Mouse (Mus musculus): Measurements from ENCODE around the gene Ly6g5c.

DNA sequence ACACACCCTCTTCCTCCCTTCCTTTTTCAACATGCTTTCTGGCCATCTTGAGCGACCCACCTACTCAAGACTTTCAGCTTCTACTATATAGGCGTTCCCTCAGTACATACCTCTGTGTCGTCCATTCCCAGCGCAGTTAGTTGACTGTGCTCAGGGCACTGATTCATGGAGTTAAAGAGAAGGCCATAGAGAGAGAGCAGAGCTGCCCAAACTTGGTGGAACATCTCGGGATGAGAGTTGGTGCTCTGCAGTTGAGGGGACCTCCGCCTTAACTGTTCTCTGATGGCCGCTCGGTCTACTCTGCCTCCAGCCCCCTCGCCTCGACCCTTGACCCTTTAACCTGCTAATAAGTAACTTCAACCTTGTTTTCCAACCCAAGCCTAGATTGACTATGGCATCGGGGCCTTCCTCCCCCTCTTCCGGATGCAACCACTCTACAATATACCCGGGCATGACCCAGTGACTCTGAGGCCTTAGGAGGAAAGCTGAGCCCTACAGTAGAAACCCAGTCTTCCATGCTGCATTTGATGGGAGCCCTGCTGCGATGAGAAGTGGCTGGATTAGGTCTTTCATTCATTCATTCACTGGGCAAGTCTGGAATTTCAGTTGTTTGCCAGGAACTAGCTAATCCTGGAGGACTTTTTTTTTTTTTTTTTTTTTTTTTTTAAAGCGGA is 23.6 kb downstream of the Ly6g5c start, which contains the start of gene Apom:
- TF ChIP-seq CTCF (IDR thresholded peaks at IDR 0.05; ENCODE audit: low read depth), result no peak
- TF ChIP-seq EP300 (IDR thresholded peaks at IDR 0.05; ENCODE audit: low read depth), result no peak
